Mouse (Mus musculus): Measurements from ENCODE around the gene Lilra5.
"Not testable (repeated sequence)": the region's sequence is repeated elsewhere in the genome, so short reads cannot be mapped to it uniquely, and the experiment has no call there.

- TF ChIP-seq CTCF, POLR2A (IDR thresholded peaks at IDR 0.05; ENCODE audit: extremely low read depth, insufficient read depth, low read length): not testable (repeated sequence)
Observed at GRCm38 (mm10) chr7:4273874-4274273, 36.3 kb downstream of the Lilra5 start.
